Mouse (Mus musculus) hindbrain, embryonic 16.5 days (tissue): ENCODE measurements at regions not wholly inside any gene's neighbourhood (a gene's known extent, or its start where the extent isn't known, plus 50 kb on each side); places are given as distances from the start of the nearest gene placed in this dataset.

Source experiments
- ATAC-seq: fragments of 200-750 bp; cut with Nextera tagmentation; 2 replicates; pipeline ENCODE4 v1.8.0; 2017; ENCODE audit warnings: moderate TSS enrichment, moderate library complexity
- H3K27ac ChIP-seq: fragments of 300-500 bp; sonication (generic); 2 replicates; pipeline ENCODE4 v1.5.1; 2014; ENCODE audit warnings: low read depth, mild to moderate bottlenecking, control low read depth, low read length, moderate library complexity
- H3K27me3 ChIP-seq: fragments of 300-500 bp; sonication (generic); replicated peaks from 2 replicates; pipeline ENCODE4 v1.6.1; 2014; ENCODE audit warnings: low read length; ENCODE audit not compliant: control insufficient read depth, insufficient read depth
- H3K36me3 ChIP-seq: fragments of 300-500 bp; sonication (generic); 2 replicates; pipeline ENCODE4 v1.6.1; 2014; ENCODE audit warnings: mild to moderate bottlenecking, low read length, moderate library complexity, mixed read lengths; ENCODE audit not compliant: control insufficient read depth, insufficient read depth
- H3K4me1 ChIP-seq: fragments of 300-500 bp; sonication (generic); 2 replicates; pipeline ENCODE4 v1.6.1; 2014; ENCODE audit warnings: low read depth, low read length; ENCODE audit not compliant: control insufficient read depth, insufficient read depth
- H3K4me2 ChIP-seq: fragments of 300-500 bp; sonication (generic); 2 replicates; pipeline ENCODE4 v1.6.1; 2014; ENCODE audit warnings: mild to moderate bottlenecking, low read length, control low read depth, moderate library complexity
- H3K4me3 ChIP-seq: fragments of 300-500 bp; sonication (generic); 2 replicates; pipeline ENCODE4 v1.5.1; 2014; ENCODE audit warnings: mild to moderate bottlenecking, low read length, control low read depth, moderate library complexity
- H3K9ac ChIP-seq: fragments of 300-500 bp; sonication (generic); 2 replicates; pipeline ENCODE4 v1.6.1; 2014; ENCODE audit warnings: low read depth, mild to moderate bottlenecking, control low read depth, low read length, moderate library complexity
- H3K9me3 ChIP-seq: fragments of 300-500 bp; sonication (generic); 2 replicates; pipeline ENCODE4 v1.6.1; 2014; ENCODE audit warnings: mild to moderate bottlenecking, low read length, moderate library complexity; ENCODE audit not compliant: control insufficient read depth
- WGBS: fragments of 180-500 bp; shearing (Covaris S2); extraction: QIAGEN DNeasy Blood & Tissue Kit; methylation state at CpG from one replicate; pipeline ENCODE4 v1.1.7; 2014; 5-methylcytosine and 5-hydroxymethylcytosine counted together

GRCm38 (mm10) chr5:125843259-125843658 is 311.7 kb downstream of the Tmem132b start:
- no peak for ATAC-seq
- WGBS: 84% methylated on average over 6 of the region's 6 CpGs

GRCm38 (mm10) chr5:125849722-125850121 is 318.1 kb downstream of the Tmem132b start:
- 86% methylated on average over 7 of the region's 7 CpGs for WGBS
- Histone ChIP-seq H3K4me2 (no peak overlapping the region), H3K4me1 (no peaks in the 10 kb centered on the region), H3K27ac (no peak overlapping the region), H3K4me3 (no peak overlapping the region), H3K9me3 (peaks cover 4% of the 10 kb centered on the region), H3K36me3 (no peaks in the 10 kb centered on the region), H3K9ac (no peak overlapping the region), H3K27me3 (no peaks in the 10 kb centered on the region)
- no peak for ATAC-seq

More at GRCm38 (mm10) chr5:125843259-125843658, 311.7 kb downstream of the Tmem132b start:
- Histone ChIP-seq H3K4me1 (no peaks in the 10 kb centered on the region), H3K36me3 (no peaks in the 10 kb centered on the region), H3K27ac (no peak overlapping the region), H3K4me3 (no peak overlapping the region), H3K9me3 (peaks cover 4% of the 10 kb centered on the region), H3K9ac (no peak overlapping the region), H3K4me2 (no peak overlapping the region), H3K27me3 (no peaks in the 10 kb centered on the region)

GRCm38 (mm10) chr5:125876296-125876695 is 344.7 kb downstream of the Tmem132b start:
- Histone ChIP-seq H3K27me3 (no peaks in the 10 kb centered on the region), H3K9ac (no peak overlapping the region), H3K4me1 (no peaks in the 10 kb centered on the region), H3K4me3 (no peak overlapping the region), H3K36me3 (no peaks in the 10 kb centered on the region), H3K27ac (no peak overlapping the region), H3K9me3 (no peaks in the 10 kb centered on the region), H3K4me2 (no peak overlapping the region)
- 74% methylated on average over 9 of the region's 9 CpGs for WGBS
- no peak for ATAC-seq

GRCm38 (mm10) chr5:125888840-125889239 is 357.3 kb downstream of the Tmem132b start:
- 97% methylated on average over 2 of the region's 2 CpGs for WGBS
- ATAC-seq: no peak
- H3K4me1 ChIP-seq: no peaks in the 10 kb centered on the region
- H3K9me3 ChIP-seq: no peaks in the 10 kb centered on the region
- H3K36me3 ChIP-seq: no peaks in the 10 kb centered on the region
- H3K27ac ChIP-seq: no peak overlapping the region
- no peaks in the 10 kb centered on the region for H3K27me3 ChIP-seq
- no peak overlapping the region for H3K9ac ChIP-seq
- H3K4me3 ChIP-seq: no peak overlapping the region
- H3K4me2 ChIP-seq: no peak overlapping the region

- ATAC-seq: no peak
- H3K27me3 ChIP-seq: no peaks in the 10 kb centered on the region
- no peaks in the 10 kb centered on the region for H3K36me3 ChIP-seq
- no peak overlapping the region for H3K27ac ChIP-seq
- no peak overlapping the region for H3K4me2 ChIP-seq
- H3K9ac ChIP-seq: no peak overlapping the region
- H3K4me3 ChIP-seq: no peak overlapping the region
- H3K9me3 ChIP-seq: peaks cover 3% of the 10 kb centered on the region; the same call in 1 of the 2 replicates
- no peaks in the 10 kb centered on the region for H3K4me1 ChIP-seq
- 93% methylated on average over 6 of the region's 6 CpGs for WGBS
Measured at GRCm38 (mm10) chr5:125893864-125894263, 362.3 kb downstream of the Tmem132b start.

- Histone ChIP-seq H3K27ac (no peak overlapping the region), H3K9ac (no peak overlapping the region), H3K27me3 (no peaks in the 10 kb centered on the region; the same call in 1 of the 2 replicates), H3K36me3 (no peaks in the 10 kb centered on the region), H3K9me3 (no peaks in the 10 kb centered on the region), H3K4me2 (no peak overlapping the region), H3K4me3 (no peak overlapping the region), H3K4me1 (no peaks in the 10 kb centered on the region)
- 72% methylated on average over 4 of the region's 4 CpGs for WGBS
- ATAC-seq: no peak
Measured at GRCm38 (mm10) chr5:125902038-125902437, 370.5 kb downstream of the Tmem132b start.

- H3K4me2 ChIP-seq: no peak overlapping the region
- no peaks in the 10 kb centered on the region; the same call in 1 of the 2 replicates for H3K27me3 ChIP-seq
- H3K4me1 ChIP-seq: no peaks in the 10 kb centered on the region
- H3K4me3 ChIP-seq: no peak overlapping the region
- H3K27ac ChIP-seq: no peak overlapping the region
- no peak overlapping the region for H3K9ac ChIP-seq
- WGBS: 73% methylated on average over 5 of the region's 5 CpGs
- H3K9me3 ChIP-seq: no peaks in the 10 kb centered on the region
- H3K36me3 ChIP-seq: no peaks in the 10 kb centered on the region
- no peak for ATAC-seq
Measured at GRCm38 (mm10) chr5:125904426-125904825, 372.9 kb downstream of the Tmem132b start.

GRCm38 (mm10) chr5:125907332-125907731 is 375.8 kb downstream of the Tmem132b start:
- no peaks in the 10 kb centered on the region for H3K27me3 ChIP-seq
- no peaks in the 10 kb centered on the region for H3K36me3 ChIP-seq
- ATAC-seq: no peak
- no peak overlapping the region for H3K9ac ChIP-seq
- no peak overlapping the region for H3K4me2 ChIP-seq
- no peak overlapping the region for H3K27ac ChIP-seq
- H3K4me1 ChIP-seq: no peaks in the 10 kb centered on the region
- 80% methylated on average over 4 of the region's 4 CpGs for WGBS
- H3K9me3 ChIP-seq: no peaks in the 10 kb centered on the region
- H3K4me3 ChIP-seq: no peak overlapping the region

- Histone ChIP-seq H3K27me3 (no peaks in the 10 kb centered on the region), H3K9me3 (no peaks in the 10 kb centered on the region), H3K4me1 (no peaks in the 10 kb centered on the region), H3K9ac (no peak overlapping the region), H3K27ac (no peak overlapping the region), H3K4me2 (no peak overlapping the region), H3K36me3 (no peaks in the 10 kb centered on the region), H3K4me3 (no peak overlapping the region)
- ATAC-seq: no peak
- WGBS: 87% methylated on average over 5 of the region's 5 CpGs
Measured at GRCm38 (mm10) chr5:125907909-125908308, 376.3 kb downstream of the Tmem132b start.

GRCm38 (mm10) chr5:125915857-125916256 is 384.3 kb downstream of the Tmem132b start:
- Histone ChIP-seq H3K4me1 (no peaks in the 10 kb centered on the region), H3K9me3 (no peaks in the 10 kb centered on the region), H3K36me3 (no peaks in the 10 kb centered on the region), H3K4me2 (no peak overlapping the region), H3K4me3 (no peak overlapping the region), H3K27ac (no peak overlapping the region), H3K9ac (no peak overlapping the region), H3K27me3 (no peaks in the 10 kb centered on the region)
- WGBS: 91% methylated on average over 4 of the region's 4 CpGs
- ATAC-seq: no peak
